Mouse (Mus musculus): ENCODE measurements around the gene Zscan12. TPM values are rescaled to one million over a fixed set of nuclear protein-coding genes. Genes with fewer than 3 reads are reported as not detected.

The Zscan12 gene
- total RNA-seq (2021), result 8.0 and 10.1 TPM in 2 replicates
- long read RNA-seq, experiment 1, full-length matches to known transcripts, result 7 of 9 reads
- long read RNA-seq, experiment 1, partial matches to known transcripts, result 0 of 9 reads
- long read RNA-seq, experiment 1, other reads (novel, unspliced or antisense), result 2 of 9 reads
- long read RNA-seq, experiment 2, full-length matches to known transcripts, result 6 of 7 reads
- long read RNA-seq, experiment 2, partial matches to known transcripts, result 0 of 7 reads
- long read RNA-seq, experiment 2, other reads (novel, unspliced or antisense), result 1 of 7 reads

DNA sequence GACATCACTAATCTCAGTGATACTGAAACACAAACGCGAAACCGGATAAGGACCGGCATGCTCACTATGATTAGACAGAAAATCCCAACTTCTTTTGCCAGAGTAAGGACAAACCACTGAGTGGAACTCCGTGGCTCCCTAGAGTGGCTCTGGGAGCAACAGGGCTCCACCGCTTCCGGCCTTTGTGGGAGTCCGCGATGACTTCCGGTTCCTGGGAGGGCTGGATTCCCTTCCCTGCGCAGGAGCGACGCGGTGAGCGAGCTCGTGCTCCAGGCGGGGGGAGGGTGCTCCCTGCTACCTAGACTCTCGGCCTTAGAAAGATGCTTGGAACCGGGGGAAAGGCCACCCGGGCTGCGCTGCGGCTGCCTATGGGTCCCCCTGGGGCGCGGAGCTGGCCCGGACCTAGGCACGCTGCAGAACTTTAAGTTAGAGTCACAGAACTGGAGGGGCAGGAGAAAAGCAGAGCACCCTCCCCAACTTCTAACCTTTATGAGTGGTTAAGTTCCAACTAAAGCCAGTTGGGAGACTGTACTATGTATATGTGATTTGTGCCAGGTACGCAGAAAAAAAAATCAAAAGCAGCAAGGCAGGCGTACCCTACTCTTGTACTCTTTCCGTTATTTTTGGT lies at the start of gene Zscan12:
Gene Zscan12 (plus strand): TSS at position 200 of the 628 bp plus-strand sequence.
- DNase-seq, result peak; percentile 95

DNA sequence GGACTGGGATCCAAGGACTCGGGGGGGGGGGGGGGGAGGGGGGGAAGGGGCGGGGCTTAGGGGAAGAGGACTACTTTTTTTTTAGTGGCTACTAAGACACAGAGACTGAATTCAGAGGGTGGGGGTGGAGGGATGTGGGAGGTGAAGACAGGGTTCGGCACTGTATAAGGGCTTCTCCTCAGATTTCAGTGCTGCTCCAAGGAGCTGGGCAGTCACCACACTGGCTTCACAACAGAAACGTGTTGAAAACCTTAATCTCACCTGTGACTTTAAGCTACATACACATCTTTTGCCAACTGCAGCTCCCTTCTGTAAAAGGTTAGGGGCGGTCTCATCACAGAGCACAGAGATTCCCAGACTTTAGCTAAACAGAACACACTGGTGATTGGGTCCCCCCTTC lies 49.8 kb upstream of the Zscan12 start:
- no peak for DNase-seq

DNA sequence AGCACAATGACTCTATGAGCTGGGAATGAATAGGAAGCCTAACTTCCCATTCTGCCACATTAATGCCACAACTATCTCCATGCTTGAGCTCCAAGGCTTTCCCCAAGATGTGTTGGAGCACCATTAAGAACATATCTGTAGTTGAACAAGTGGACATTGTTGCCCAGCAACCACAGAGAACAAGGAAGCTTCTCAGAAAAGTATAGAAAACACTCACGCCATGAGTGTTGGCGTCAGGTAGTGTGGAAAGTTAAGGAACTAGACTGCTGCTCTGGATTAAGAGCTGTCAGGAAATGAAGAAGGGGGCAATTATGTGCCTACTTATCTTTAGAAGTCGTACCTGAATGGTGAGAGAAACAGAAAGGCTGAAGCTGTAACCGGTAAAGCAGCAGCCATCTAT lies 48.7 kb upstream of the Zscan12 start:
- DNase-seq, result no peak

DNA sequence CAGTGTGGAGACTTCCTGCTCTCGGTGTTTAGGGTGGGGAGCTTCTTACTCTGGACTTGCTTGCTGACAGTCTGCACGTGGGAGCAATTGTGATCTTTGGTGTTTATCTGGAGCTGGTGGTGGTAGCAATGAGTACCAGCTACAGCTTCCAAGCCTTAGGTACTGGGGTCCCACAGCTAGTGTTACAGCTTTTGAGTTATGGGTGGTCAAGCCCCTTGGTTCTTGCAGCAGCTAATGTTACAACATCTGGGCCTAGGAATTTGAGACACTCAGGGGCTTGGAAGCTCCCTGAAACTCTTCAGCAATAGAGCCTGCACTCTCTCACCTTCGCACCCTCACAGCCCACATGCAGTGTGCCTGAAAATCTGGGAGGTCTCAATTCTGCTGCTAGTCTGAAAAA lies 42.4 kb upstream of the Zscan12 start:
- DNase-seq, result no peak

DNA sequence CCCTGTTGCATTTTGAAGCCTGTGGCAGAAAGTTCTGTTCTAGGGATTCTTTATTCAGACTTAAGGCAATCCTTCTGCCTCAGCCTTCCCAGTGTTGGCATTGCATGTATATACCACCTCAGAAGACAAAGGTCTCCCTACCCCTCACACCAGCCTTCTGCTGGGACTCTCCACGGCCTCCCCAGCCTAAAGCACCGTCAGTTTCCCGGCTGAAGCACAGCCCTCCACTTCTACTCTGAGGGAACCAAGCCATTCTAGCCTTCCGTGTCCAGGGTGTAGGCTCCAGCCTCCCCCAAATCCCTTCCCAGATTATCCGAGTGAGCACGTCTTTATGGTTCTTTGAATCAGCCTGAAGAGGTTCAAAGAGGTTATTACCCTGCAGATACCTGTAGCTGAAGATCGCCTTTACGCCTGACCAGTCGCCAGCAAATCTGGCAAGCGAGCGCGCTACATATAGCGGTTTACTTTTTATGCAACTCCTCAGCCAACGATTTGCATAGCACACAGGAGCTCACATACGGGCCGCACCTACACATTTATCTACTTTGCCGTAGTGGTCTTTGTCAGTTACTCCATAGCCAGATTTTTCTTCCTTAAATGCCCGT lies 40.6 kb upstream of the Zscan12 start:
- no peak for DNase-seq

DNA sequence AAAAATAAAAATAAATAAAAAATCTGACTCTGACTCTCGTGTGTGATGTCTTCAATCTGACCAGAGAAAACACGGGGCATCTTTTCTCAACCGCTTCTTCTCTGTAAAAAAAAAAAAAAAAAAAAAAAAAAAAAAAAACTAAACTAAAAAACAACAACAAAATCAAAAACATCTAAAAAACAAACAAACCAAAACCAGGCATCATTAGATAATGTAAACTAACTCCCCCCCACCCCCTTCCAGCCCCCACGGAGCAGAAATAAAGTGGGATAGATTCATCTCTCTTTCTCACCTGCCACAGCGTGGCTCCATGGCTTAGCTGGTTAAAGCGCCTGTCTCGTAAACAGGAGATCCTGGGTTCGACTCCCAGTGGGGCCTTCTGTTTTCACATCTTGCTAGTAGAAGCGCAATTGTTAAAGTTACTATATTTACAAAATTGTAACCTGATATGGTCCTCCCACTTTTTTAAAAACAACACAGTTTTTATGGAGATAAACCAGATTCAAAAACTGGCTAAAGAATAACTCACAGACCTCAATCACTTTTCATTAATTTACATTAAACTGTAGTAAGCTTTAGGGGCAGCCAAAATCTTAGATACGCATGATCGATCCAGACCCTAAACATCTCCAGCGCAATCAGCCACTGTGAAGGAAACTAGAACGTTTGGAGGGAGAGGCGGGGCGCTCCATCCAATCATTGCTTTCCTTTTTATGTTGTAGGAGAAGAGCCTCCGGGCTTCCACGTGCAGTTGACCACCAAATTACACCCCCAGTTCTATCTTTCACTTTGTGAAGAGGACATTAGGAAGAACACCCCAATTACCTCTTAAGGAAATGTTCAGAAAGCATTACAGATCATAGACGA lies 39.9 kb upstream of the Zscan12 start:
- DNase-seq, result peak; percentile 29

DNA sequence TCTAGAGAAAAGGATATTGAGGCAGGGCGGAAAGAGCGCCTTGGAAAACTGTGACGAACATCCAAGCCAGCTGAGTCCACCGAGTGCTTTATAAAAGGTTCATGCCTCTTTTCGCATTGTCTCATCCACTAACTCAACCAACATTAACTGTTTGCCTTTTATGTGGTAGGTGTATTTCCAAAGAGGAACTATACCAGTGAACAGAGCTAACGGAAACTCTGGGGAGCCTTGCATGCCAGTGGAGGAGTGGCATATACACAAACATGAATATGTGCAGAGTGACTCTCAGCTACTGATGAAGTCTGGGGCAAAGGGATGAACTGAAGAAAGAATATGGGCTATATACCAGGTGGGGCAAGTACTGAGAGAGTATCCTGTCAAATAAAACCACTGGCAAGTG lies 39.2 kb upstream of the Zscan12 start:
- no peak for DNase-seq

DNA sequence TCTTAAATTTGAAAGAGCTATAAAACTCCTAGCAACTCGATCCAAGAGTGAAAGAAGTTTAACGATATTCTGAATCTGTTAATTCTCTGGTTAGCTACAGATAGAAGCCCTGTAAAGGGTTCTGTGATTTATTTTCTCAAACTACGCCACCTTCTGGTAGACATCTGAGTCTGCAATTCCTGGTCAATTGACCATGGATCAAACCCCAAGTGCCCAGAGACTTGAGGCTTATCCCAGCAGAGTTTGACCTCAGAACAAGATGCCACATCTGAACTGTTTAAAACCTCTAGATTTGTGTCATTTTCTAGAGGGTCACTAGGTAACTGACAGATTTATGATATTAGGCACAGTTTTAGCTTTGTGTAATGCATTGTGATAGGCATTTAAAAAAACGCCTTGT lies 36.4 kb upstream of the Zscan12 start:
- peak; percentile 18 for DNase-seq

DNA sequence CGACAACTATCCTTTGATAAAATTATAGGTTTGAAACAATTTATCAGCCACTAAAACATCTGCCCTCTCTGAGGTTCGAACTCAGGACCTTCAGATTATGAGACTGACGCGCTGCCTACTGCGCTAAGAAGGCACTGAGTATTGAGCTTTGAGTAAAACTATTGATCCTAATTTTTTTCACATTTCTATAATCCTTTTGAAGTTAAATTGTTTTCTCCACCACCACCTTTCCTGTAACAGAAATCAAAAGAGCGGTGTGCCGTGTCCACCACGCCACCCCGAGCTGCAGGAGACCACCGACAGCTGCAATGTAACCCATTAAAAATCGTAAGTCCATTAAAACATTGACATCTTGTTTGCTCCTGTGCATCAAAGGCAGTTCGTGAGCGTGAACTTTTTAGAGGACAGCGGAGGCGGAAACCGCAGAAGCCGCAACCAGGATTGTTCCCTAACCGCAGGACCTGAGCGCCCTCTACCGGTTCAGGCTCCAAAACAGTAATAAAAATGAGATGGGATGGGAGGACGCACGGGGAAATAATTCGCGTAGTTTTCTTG lies 35.9 kb upstream of the Zscan12 start:
- peak; percentile 89 for DNase-seq

DNA sequence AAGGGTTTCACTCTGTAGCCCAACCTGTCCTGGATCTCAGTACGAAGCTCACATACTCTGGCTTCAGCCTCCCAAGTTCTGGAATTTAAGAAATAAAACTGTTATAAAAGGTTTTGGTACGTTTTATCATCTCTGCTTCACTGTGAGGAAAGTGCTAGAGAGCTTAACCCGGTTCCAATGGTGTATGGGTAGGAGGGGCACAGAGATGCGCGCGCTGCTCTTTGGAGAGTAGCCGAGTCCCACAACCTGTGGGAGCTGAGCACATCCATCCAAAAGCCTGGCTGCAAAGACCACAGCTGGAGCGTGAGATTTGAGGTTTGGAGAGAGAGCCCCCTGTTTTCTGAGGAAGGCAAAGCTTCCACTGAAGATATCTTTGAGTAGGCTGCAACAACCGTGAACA lies 35.2 kb upstream of the Zscan12 start:
- peak; percentile 7 for DNase-seq

DNA sequence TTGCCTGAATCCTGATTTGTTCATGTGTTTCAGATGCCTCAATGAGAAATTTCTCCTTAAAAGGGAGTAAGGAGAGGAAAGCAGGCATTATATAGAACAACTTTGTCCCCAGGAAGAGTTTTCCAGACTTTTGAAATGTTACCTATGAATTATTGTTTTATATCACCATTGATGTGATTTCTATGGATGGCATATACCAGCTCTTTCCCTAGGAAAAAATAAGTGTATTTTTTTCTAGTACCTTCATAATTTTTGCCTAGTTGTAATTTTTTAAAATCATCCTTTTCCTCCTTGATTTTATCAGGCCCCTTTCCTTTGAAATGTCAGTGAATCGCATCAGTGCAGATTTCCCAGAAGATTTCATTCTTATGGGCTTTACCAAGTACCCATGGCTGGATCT lies 16.0 kb upstream of the Zscan12 start, which contains the start of gene Olfr1367:
Gene Olfr1367 (plus strand): TSS at position 301 of the 400 bp plus-strand sequence.
- DNase-seq, result no peak

DNA sequence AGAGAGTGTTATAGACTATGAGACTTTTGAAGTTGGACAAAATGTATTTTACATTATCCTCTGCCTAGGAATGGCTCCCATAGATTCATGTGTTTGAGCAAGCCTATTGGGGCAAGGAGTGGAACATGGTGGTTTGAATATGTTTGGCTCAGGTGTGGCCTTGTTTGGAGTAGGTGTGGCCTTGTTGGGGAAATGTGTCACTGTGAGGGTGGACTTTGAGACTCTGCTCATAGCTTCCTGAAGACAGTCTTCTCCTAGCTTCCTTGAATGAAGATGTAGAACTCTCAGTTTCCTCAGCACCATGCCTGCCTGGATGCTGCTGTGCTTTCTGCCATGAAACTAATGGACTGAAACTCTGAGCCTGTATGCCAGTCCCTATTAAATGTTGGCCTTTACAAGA lies 12.0 kb upstream of the Zscan12 start:
- DNase-seq, result no peak

DNA sequence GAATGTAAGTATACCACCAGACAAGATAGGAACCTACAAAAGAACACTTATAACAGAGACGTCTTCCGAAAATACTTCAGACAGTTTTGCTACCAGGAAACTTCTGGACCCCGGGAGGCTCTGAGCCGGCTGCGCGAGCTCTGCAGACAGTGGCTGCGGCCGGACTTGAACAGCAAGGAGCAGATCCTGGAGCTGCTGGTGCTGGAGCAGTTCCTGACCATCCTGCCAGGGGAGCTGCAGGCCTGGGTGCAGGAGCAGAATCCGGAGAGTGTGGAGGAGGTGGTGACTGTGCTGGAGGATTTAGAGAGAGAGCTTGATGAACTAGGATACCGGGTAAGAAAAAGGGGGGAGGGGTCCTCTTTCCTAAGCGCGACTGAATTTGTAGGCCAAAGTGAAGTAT lies 1.1 kb downstream of the Zscan12 start:
- DNase-seq, result peak; percentile 49

DNA sequence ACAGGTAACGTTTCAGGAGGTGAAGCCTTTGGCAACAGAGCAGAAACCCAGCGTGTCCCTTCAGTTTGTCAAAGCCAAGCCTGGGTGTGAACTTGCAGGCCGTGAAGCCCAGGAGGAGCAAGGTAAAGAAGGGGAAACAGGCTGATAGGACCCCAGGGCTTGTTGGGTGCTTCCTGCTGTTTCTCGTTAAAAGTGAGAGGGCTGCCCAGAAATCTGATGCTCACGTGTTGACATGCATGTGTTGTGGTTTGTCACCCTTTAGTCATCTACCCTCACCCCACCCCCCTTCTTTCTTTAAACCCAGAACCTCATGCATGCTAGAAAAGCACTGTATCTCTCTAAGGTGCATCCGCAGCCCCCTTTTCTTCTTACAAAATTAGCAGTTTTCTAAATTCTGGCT lies 4.0 kb downstream of the Zscan12 start:
- no peak for DNase-seq

DNA sequence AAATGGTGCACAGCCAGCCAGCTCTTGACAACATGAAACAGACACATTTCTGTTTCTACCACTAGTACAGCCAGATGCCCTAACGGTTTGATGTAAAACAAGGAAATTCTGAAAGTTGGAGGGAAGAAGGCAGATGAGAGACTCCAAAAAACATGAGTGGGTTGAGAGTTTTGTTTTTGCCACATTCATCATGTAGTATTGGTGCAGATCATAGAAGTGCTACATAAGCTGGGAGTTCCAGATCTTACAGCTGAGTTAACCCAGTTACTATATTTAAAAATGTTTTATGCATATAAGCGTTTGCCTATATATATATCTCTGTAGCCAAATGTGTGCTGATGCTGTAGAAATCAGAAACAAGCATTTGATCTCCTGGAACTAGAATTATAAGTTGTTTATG lies 10.1 kb downstream of the Zscan12 start:
- no peak for DNase-seq

DNA sequence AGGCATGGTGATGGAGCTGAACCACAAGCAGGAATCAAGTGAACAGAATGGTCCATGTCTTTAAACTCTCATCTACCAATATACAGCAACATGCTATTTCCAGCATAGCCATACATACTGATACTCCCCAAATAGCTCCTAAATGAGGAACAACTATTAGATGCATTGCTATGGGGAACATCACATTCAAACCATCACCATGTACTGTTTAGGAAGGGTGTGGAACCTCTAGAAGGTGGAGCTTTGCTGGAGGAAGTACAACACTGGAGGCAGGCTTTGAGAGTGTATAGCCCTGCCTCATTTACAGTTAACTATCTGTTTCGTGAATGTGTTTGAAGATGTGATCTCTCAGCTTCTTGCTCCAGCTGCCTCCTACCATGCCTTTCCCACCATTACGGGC lies 15.2 kb downstream of the Zscan12 start:
- no peak for DNase-seq

DNA sequence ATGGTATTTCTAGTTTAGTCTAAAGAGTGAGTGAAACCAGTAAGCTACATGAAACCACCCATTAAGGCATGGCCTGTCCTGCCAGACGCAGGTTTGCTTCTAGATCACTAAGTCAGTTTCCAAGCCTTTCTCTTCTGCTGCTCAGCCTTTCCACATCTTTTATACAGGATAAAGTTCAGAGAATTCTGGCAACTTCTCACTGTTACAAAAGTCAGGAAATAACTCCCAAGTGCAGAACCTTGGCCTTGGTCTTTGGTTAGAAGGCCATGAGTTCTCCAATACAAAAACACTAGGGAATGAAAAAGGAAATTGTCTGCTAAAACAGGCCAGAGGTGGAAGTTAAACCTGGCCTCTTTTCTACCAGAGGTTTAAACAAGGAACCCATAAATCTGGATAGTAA lies 32.6 kb downstream of the Zscan12 start:
- peak; percentile 36 for DNase-seq

DNA sequence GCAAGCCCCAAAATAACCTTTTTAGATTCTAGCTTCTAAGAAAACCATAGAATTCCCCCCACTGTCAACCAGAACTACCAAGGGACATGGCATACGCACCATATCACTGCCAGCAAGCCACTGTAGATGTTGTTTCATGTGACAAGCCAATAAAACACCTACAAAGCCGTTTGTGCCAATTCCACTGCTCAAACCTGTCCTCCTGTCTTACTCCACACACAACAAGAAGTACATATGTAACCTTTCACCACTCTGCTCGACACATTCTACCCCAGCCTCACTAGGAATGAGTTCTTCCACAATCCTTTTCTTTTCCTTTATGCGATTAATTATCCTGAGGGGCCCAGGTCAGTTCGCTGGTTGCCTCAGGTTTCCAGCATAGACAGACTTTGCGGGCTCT lies 33.0 kb downstream of the Zscan12 start:
- no peak for DNase-seq

DNA sequence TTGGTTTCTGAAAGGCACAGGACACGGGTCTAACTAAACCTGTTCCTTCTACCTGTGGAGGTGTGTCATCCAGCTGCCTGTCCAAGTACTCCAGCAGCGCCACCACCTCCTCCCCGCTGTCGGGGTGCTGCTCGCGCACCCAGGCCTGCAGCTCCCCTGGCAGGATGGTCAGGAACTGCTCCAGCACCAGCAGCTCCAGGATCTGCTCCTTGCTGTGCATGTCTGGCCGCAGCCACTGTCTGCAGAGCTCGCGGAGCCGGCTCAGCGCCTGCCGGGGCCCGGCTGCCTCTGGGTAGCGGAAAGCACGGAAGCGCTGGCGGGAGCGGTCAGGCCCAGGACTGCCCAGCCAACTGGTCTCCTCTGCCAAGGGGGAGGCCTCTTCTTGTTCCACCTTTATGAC lies 33.4 kb downstream of the Zscan12 start:
- DNase-seq, result peak; percentile 55

DNA sequence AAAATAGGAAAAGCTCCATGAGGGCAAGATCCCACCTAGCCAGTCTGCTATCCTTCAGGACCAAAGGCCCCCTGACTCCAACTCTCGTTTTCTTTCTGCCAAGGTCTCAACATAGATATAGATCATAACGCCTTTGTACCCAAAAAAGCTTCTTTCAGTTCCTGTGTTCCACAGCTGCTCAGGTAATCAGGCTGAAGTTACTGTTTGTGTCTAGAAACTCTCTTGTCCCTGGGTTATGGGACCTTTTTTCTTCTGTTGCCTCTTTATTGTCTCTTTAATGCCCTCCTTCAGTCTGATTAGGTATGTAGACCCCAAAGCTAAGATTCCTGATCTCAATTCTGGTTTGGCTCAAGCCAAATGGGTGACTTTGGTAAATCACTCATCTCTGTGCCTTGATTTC lies 34.9 kb downstream of the Zscan12 start:
- DNase-seq, result no peak

DNA sequence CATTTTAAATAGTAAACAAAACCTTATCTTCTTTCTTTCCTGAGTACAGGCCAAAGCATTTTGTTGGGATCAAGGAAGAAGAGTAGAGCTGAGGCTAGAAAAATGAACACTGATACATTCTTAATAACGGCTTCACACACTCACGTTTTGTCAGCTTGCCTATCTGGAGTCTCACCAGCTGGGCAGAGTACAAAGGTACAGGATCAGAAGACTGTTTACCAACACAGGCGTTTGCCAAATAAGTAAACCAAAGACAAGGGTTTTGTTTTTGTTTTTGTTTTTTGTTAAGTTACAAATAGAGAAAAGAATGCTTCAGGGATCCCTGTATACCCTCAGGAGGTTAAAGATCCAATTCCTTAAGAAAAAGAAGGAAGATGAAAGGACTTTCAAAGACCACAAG lies 38.5 kb downstream of the Zscan12 start:
- no peak for DNase-seq

DNA sequence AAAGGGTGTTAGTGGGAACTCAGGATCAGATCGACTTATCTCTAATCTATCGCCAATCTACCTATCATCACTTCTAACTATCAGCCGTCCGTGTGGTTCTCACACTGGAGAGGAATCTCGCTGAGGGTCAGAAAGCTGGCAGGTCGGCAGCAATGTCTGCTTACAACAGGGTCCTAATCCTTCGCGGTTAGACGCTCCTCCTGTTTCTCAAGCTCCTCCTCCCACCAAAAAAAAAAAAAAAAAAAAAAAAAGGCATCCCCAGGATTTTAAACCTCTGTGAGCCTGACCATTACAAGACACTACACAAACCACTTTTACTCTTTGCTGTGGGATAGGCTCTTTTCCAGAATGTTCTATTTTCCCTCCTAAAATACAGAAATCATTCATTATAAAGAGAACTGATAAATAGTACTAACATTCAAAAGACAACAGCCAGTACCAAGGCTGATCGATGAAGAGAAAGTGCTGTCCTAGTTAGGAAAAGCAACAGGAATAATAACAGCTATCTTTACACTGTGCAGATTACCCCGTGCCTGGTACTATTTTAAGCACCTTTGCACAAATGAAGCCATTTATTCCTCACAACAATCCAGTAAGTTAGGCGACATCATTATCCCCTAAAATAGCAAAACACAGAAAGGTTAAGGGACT lies 39.1 kb downstream of the Zscan12 start:
- peak; percentile 14 for DNase-seq
